Comparison of ENCODE assay signal across 20 mouse cellular contexts in genomic region chr2:116914636-116915035, GRCm38 (mm10). TPM values are rescaled to one million over a fixed set of nuclear protein-coding genes. Genes with fewer than 3 reads are reported as not detected.
"Had no signal": no experiment of that assay in that cellular context is flagged by ENCODE, and none has a peak within 500 bp of the region (broad histone marks: within the 10 kb centered on the region; RNA-seq: fewer than 3 reads in every experiment).

No protein-coding gene starts in this region.

- DNase-seq: kidney, adult 11 months; kidney, adult 9 months; kidney, postnatal 36 days; lung, postnatal 14 days; spleen, adult 18-20 months; thymus, adult 2 months; thymus, postnatal 25 days had no signal

- H3K4me1 ChIP-seq: limb, embryonic 15.5 days; liver, embryonic 12.5 days; midbrain, embryonic 13.5 days had no signal

- H3K4me3 ChIP-seq: limb, embryonic 15.5 days; liver, embryonic 12.5 days; lung, embryonic 15.5 days; midbrain, embryonic 13.5 days had no signal

- H3K4me2 ChIP-seq: limb, embryonic 15.5 days; liver, embryonic 12.5 days; lung, embryonic 15.5 days; midbrain, embryonic 13.5 days had no signal

- H3K27me3 ChIP-seq: limb, embryonic 15.5 days; liver, embryonic 12.5 days; lung, embryonic 15.5 days; midbrain, embryonic 13.5 days had no signal

- H3K9ac ChIP-seq: limb, embryonic 15.5 days; liver, embryonic 12.5 days; lung, embryonic 15.5 days; midbrain, embryonic 13.5 days had no signal

- H3K9me3 ChIP-seq: limb, embryonic 15.5 days; liver, embryonic 12.5 days; lung, embryonic 15.5 days; midbrain, embryonic 13.5 days had no signal

- ATAC-seq: liver, embryonic 12.5 days; midbrain, embryonic 13.5 days had no signal

- H3K36me3 ChIP-seq: limb, embryonic 15.5 days; liver, embryonic 12.5 days; lung, embryonic 15.5 days; midbrain, embryonic 13.5 days had no signal

- H3K27ac ChIP-seq: kidney, postnatal 0 days; limb, embryonic 15.5 days; liver, embryonic 12.5 days; lung, embryonic 15.5 days; midbrain, embryonic 13.5 days had no signal

RNA-seq across cellular contexts. Expression of gene Tmco5, which starts 36.1 kb away (rescaled TPM):
- total RNA-seq: megakaryocyte-erythroid progenitor cell, adult 5-6 weeks; midbrain, postnatal 0 days had no signal
- polyA plus RNA-seq: intestine, embryonic 14.5 days; kidney, postnatal 0 days; limb, embryonic 11.5 days; limb, embryonic 15.5 days; liver, embryonic 12.5 days; liver, embryonic 16.5 days; lung, embryonic 15.5 days; midbrain, embryonic 13.5 days; midbrain, postnatal 0 days; neural tube, embryonic 14.5 days; stomach, embryonic 14.5 days; thymus, adult 2 months; urinary bladder, adult 2 months had no signal
